Mouse (Mus musculus): ENCODE data around the gene Armh3. TPM values are rescaled to one million over a fixed set of nuclear protein-coding genes. Genes with fewer than 3 reads are reported as not detected.

Gene Armh3
- total RNA-seq, 4 experiments from 2014 or later = 18.4 to 24.1 (median 22.3) TPM

- no peak for DNase-seq (ENCODE audit: low spot score in 2 of 2)
These were observed 7.1 kb downstream of the Armh3 start for GRCm38 (mm10) chr19:45991171-45991570.

GRCm38 (mm10) chr19:45988238-45988637, 10.1 kb downstream of the Armh3 start:
- no peak for DNase-seq (ENCODE audit: low spot score in 2 of 2)

- DNase-seq (ENCODE audit: low spot score in 2 of 2) = no peak
These were observed 13.9 kb downstream of the Armh3 start for GRCm38 (mm10) chr19:45984379-45984778.

GRCm38 (mm10) chr19:45960770-45961169, 37.5 kb downstream of the Armh3 start:
- no peak for DNase-seq (ENCODE audit: low spot score in 2 of 2)

GRCm38 (mm10) chr19:45956736-45957135, 41.6 kb downstream of the Armh3 start:
- peak; percentile 25 to 34 for DNase-seq (ENCODE audit: low spot score in 2 of 2)

GRCm38 (mm10) chr19:45953286-45953685, 45.0 kb downstream of the Armh3 start:
- DNase-seq (ENCODE audit: low spot score in 2 of 2) = peak in 1 of 2 experiments; percentile 30

- DNase-seq (ENCODE audit: low spot score in 2 of 2) = no peak
These were observed 49.1 kb downstream of the Armh3 start for GRCm38 (mm10) chr19:45949236-45949635.

GRCm38 (mm10) chr19:45947764-45948163, 50.5 kb downstream of the Armh3 start:
- peak; percentile 23 to 24 for DNase-seq (ENCODE audit: low spot score in 2 of 2)

GRCm38 (mm10) chr19:45947286-45947685, 51.0 kb downstream of the Armh3 start:
- no peak for DNase-seq (ENCODE audit: low spot score in 2 of 2)

- no peak for DNase-seq (ENCODE audit: low spot score in 2 of 2)
These were observed 51.7 kb downstream of the Armh3 start for GRCm38 (mm10) chr19:45946541-45946940.

GRCm38 (mm10) chr19:45945986-45946385, 52.3 kb downstream of the Armh3 start:
- no peak for DNase-seq (ENCODE audit: low spot score in 2 of 2)

- no peak for DNase-seq (ENCODE audit: low spot score in 2 of 2)
These were observed 54.5 kb downstream of the Armh3 start for GRCm38 (mm10) chr19:45943758-45944157.

GRCm38 (mm10) chr19:45938064-45938463, 60.2 kb downstream of the Armh3 start:
- DNase-seq (ENCODE audit: low spot score in 2 of 2) = no peak

GRCm38 (mm10) chr19:45937530-45937929, 60.8 kb downstream of the Armh3 start:
- peak in 1 of 2 experiments; percentile 30 for DNase-seq (ENCODE audit: low spot score in 2 of 2)

- no peak for DNase-seq (ENCODE audit: low spot score in 2 of 2)
These were observed 71.1 kb downstream of the Armh3 start for GRCm38 (mm10) chr19:45927236-45927635.

- no peak for DNase-seq (ENCODE audit: low spot score in 2 of 2)
These were observed 71.9 kb downstream of the Armh3 start for GRCm38 (mm10) chr19:45926342-45926741.

- DNase-seq (ENCODE audit: low spot score in 2 of 2) = peak in 1 of 2 experiments; percentile 33
These were observed 77.8 kb downstream of the Armh3 start for GRCm38 (mm10) chr19:45920299-45921090.

GRCm38 (mm10) chr19:45918406-45918805, 79.9 kb downstream of the Armh3 start:
- DNase-seq (ENCODE audit: low spot score in 2 of 2) = peak in 1 of 2 experiments; percentile 62

- peak; percentile 53 to 70 for DNase-seq (ENCODE audit: low spot score in 2 of 2)
These were observed 80.4 kb downstream of the Armh3 start for GRCm38 (mm10) chr19:45917856-45918255.

GRCm38 (mm10) chr19:45916461-45916860, 81.8 kb downstream of the Armh3 start:
- peak in 1 of 2 experiments; percentile 25 for DNase-seq (ENCODE audit: low spot score in 2 of 2)

- DNase-seq (ENCODE audit: low spot score in 2 of 2) = peak; percentile 52 to 54
These were observed 82.3 kb downstream of the Armh3 start for GRCm38 (mm10) chr19:45916026-45916425.

GRCm38 (mm10) chr19:45913036-45913435, 85.3 kb downstream of the Armh3 start:
- DNase-seq (ENCODE audit: low spot score in 2 of 2) = no peak

- DNase-seq (ENCODE audit: low spot score in 2 of 2) = no peak
These were observed 85.9 kb downstream of the Armh3 start for GRCm38 (mm10) chr19:45912376-45912775.
